Mouse (Mus musculus) ES-Bruce4 (cell line): ENCODE results near the gene Il21r. TPM values are rescaled to one million over a fixed set of nuclear protein-coding genes. Genes with fewer than 3 reads are reported as not detected.

Experiments used
- H3K27ac ChIP-seq: 2 replicates; pipeline ENCODE4 v1.5.1; 2012; ENCODE audit warnings: low read length, inconsistent platforms; ENCODE audit not compliant: insufficient read depth
- H3K27me3 ChIP-seq: 2 replicates; pipeline ENCODE4 v1.6.1; 2012; ENCODE audit warnings: mild to moderate bottlenecking, low read length, inconsistent platforms; ENCODE audit not compliant: control insufficient read depth, poor library complexity, insufficient read depth, severe bottlenecking
- H3K36me3 ChIP-seq: 2 replicates; pipeline ENCODE4 v1.6.1; 2012; ENCODE audit warnings: inconsistent platforms, mild to moderate bottlenecking, low read length, moderate library complexity; ENCODE audit not compliant: control insufficient read depth, poor library complexity, insufficient read depth, severe bottlenecking
- H3K4me1 ChIP-seq: one replicate; pipeline ENCODE4 v1.8.1; 2011; ENCODE audit warnings: low read length; ENCODE audit not compliant: control insufficient read depth, insufficient read depth
- H3K4me3 ChIP-seq: 2 replicates; pipeline ENCODE4 v1.5.1; 2011; ENCODE audit warnings: low read depth, mild to moderate bottlenecking, low read length
- H3K9ac ChIP-seq: 2 replicates; pipeline ENCODE4 v1.6.1; 2012; ENCODE audit warnings: low read depth, mild to moderate bottlenecking, inconsistent platforms; ENCODE audit not compliant: poor library complexity, severe bottlenecking
- H3K9me3 ChIP-seq: replicated peaks from 2 replicates; pipeline ENCODE4 v1.6.1; 2012; ENCODE audit warnings: mild to moderate bottlenecking, low read length, inconsistent platforms; ENCODE audit not compliant: control insufficient read depth, poor library complexity, insufficient read depth, severe bottlenecking
- CTCF ChIP-seq: IDR thresholded peaks from one replicate; pipeline ENCODE4 v1.8.1; 2011; ENCODE audit warnings: low read depth, low read length
- EP300 ChIP-seq: IDR thresholded peaks from 2 replicates; pipeline ENCODE4 v1.6.1; 2011; ENCODE audit warnings: low read depth, low read length; ENCODE audit not compliant: insufficient read depth
- POLR2A ChIP-seq: IDR thresholded peaks from one replicate; pipeline ENCODE4 v1.8.1; 2011; ENCODE audit warnings: low read length; ENCODE audit not compliant: insufficient read depth
- polyA plus RNA-seq: library from polyadenylated mRNA; stranded (reverse); fragments of >200 nt; gene quantifications from 2 replicates; pipeline ENCODE4 v1.2.4, GENCODE M21; 2011; ENCODE audit warnings: low read depth; ENCODE audit not compliant: missing spikeins, insufficient read depth, insufficient read length

Gene Il21r
- polyA plus RNA-seq, 1 experiment = not detected

GRCm38 (mm10) chr7:125572737-125573136 is 30.5 kb upstream of the Il21r start:
- Histone ChIP-seq H3K36me3 (no peaks in the 10 kb centered on the region), H3K4me3 (no peak overlapping the region), H3K27ac (no peak overlapping the region), H3K9me3 (no peaks in the 10 kb centered on the region), H3K4me1 (no peaks in the 10 kb centered on the region), H3K27me3 (no peaks in the 10 kb centered on the region), H3K9ac (no peak overlapping the region)
- no peak for TF ChIP-seq POLR2A
- TF ChIP-seq CTCF = no peak
- TF ChIP-seq EP300 = no peak

GRCm38 (mm10) chr7:125573849-125574248 is 29.4 kb upstream of the Il21r start:
- Histone ChIP-seq H3K4me1 (no peaks in the 10 kb centered on the region), H3K9ac (no peak overlapping the region), H3K36me3 (no peaks in the 10 kb centered on the region), H3K9me3 (no peaks in the 10 kb centered on the region), H3K27ac (no peak overlapping the region), H3K27me3 (no peaks in the 10 kb centered on the region), H3K4me3 (no peak overlapping the region)
- TF ChIP-seq CTCF = no peak
- TF ChIP-seq POLR2A = no peak
- no peak for TF ChIP-seq EP300

- Histone ChIP-seq H3K36me3 (no peaks in the 10 kb centered on the region), H3K9ac (no peak overlapping the region), H3K4me1 (no peaks in the 10 kb centered on the region), H3K9me3 (no peaks in the 10 kb centered on the region), H3K27me3 (no peaks in the 10 kb centered on the region), H3K4me3 (no peak overlapping the region), H3K27ac (no peak overlapping the region)
- TF ChIP-seq POLR2A (no peak), CTCF (no peak)
Observed at GRCm38 (mm10) chr7:125574832-125575231, 28.4 kb upstream of the Il21r start.

- H3K9me3 ChIP-seq = no peaks in the 10 kb centered on the region
- H3K9ac ChIP-seq = no peak overlapping the region
- H3K27me3 ChIP-seq = no peaks in the 10 kb centered on the region
- no peak overlapping the region for H3K27ac ChIP-seq
- H3K4me3 ChIP-seq = no peak overlapping the region
- no peaks in the 10 kb centered on the region for H3K4me1 ChIP-seq
- TF ChIP-seq POLR2A = no peak
- no peaks in the 10 kb centered on the region for H3K36me3 ChIP-seq
Observed at GRCm38 (mm10) chr7:125575738-125576540, 27.3 kb upstream of the Il21r start.

- Histone ChIP-seq H3K4me1 (no peaks in the 10 kb centered on the region), H3K9me3 (no peaks in the 10 kb centered on the region), H3K27me3 (no peaks in the 10 kb centered on the region), H3K36me3 (no peaks in the 10 kb centered on the region), H3K9ac (no peak overlapping the region), H3K27ac (no peak overlapping the region), H3K4me3 (no peak overlapping the region)
- no peak for TF ChIP-seq EP300
- no peak for TF ChIP-seq POLR2A
- TF ChIP-seq CTCF = no peak
Observed at GRCm38 (mm10) chr7:125576982-125577381, 26.2 kb upstream of the Il21r start.

GRCm38 (mm10) chr7:125577486-125578088 is 25.6 kb upstream of the Il21r start:
- Histone ChIP-seq H3K4me1 (no peaks in the 10 kb centered on the region), H3K36me3 (no peaks in the 10 kb centered on the region), H3K27me3 (no peaks in the 10 kb centered on the region), H3K9me3 (no peaks in the 10 kb centered on the region), H3K4me3 (no peak overlapping the region), H3K27ac (no peak overlapping the region), H3K9ac (no peak overlapping the region)
- TF ChIP-seq CTCF (no peak), EP300 (no peak), POLR2A (no peak)
